Mouse (Mus musculus): ENCODE results near the gene Spata13. TPM values are rescaled to one million over a fixed set of nuclear protein-coding genes. Genes with fewer than 3 reads are reported as not detected.

Spata13 gene
- polyA plus RNA-seq, 1 experiment, result 1.2 TPM

DNA sequence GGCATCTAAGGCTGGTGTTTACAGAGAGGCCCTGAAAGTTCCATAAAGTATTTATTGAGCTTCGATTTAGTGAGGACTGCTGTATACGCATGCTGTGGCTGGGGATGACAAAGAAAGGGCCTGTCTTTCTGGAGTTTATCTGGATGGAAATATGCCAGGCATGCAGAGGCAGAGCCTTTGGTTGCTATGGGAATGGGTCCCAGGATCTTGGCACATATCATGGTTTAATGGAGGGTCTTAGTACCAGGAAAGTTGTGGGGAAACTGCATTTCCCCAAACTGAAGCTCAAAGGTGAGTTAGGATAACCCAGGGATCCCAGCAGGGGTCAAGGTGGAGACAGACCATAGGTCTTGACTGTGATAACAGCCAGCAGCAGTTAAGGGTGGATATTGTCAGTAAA is 37.7 kb downstream of the Spata13 start:
- H3K27me3 ChIP-seq (ENCODE audit: control insufficient read depth, insufficient read depth, insufficient read length), result no peaks in the 10 kb centered on the region
- H3K4me2 ChIP-seq (ENCODE audit: low read depth), result no peak overlapping the region
- no peaks in the 10 kb centered on the region for H3K79me2 ChIP-seq (ENCODE audit: control insufficient read depth, insufficient read depth)
- no peak for TF ChIP-seq TCF3 (IDR thresholded peaks at IDR 0.05; ENCODE audit: insufficient read length, low read depth)
- H3K36me3 ChIP-seq (ENCODE audit: control insufficient read depth, insufficient read depth), result no peaks in the 10 kb centered on the region
- no peak overlapping the region for H3ac ChIP-seq (ENCODE audit: control insufficient read depth, insufficient read length)
- H3K4me3 ChIP-seq, result no peak overlapping the region

DNA sequence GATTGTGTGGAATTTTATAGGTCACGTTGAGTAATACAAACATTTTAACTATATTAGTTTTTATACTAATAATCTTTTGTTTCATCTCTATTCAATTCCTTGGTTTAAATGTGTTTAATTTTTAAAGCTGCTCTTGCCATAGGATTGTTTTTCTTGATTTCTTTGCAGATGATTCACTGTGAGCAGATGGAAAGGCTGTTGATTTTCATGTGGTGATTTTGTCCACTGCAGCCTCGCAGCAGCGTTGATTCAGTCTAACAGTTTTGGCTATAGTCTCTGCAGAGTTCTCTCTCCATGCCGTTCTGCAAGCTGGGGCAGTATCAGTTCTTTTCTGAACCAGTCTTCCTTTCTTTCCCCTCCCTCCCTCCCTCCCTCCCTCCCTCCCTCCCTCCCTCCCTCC is 41.9 kb downstream of the Spata13 start:
- Histone ChIP-seq H3K27me3 (ENCODE audit: control insufficient read depth, insufficient read depth, insufficient read length) (no peaks in the 10 kb centered on the region), H3ac (ENCODE audit: control insufficient read depth, insufficient read length) (no peak overlapping the region), H3K36me3 (ENCODE audit: control insufficient read depth, insufficient read depth) (no peaks in the 10 kb centered on the region), H3K4me3 (no peak overlapping the region), H3K4me2 (ENCODE audit: low read depth) (no peak overlapping the region), H3K79me2 (ENCODE audit: control insufficient read depth, insufficient read depth) (no peaks in the 10 kb centered on the region)
- no peak for TF ChIP-seq TCF12 (IDR thresholded peaks at IDR 0.05; ENCODE audit: insufficient read depth, poor library complexity, severe bottlenecking)
- TF ChIP-seq MAX (IDR thresholded peaks at IDR 0.05; ENCODE audit: low read depth), result no peak

DNA sequence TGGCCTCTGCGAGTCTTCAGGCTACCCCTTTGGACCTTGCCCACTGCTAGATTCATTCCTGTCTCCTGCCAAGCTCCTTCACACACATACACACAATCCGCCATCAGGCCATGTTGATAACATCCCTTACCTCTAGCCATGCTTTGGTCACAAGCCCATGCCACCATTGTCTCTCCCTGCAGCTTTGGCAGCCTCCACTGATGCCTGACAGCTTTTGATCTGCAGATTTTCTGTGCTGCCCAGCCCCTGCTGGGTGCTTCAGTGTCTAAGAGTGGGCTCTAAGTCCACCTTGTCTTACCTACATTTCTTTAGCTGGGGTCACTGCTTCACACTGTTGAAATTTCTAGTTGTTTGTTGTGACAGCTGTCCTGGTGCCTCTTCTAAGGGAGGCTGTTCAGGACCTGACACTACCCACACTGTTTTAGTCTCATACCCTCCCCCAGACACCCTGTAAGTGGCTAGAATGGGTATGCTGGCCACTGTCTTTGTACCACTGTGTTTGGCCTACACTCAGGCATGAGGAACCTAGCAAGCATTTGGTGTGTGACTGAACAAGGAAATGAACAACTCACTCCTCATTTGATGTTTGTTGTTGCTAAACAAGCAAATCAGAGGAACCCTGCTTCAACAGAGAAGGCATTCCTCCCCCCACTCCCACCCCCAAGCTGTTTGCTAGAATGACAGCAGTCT is 43.0 kb downstream of the Spata13 start:
- H3K79me2 ChIP-seq (ENCODE audit: control insufficient read depth, insufficient read depth), result no peaks in the 10 kb centered on the region
- H3K4me3 ChIP-seq, result no peak overlapping the region
- H3K36me3 ChIP-seq (ENCODE audit: control insufficient read depth, insufficient read depth), result no peaks in the 10 kb centered on the region
- TF ChIP-seq TCF12 (IDR thresholded peaks at IDR 0.05; ENCODE audit: insufficient read depth, poor library complexity, severe bottlenecking), result no peak
- no peak for TF ChIP-seq E2F4 (IDR thresholded peaks at IDR 0.05; ENCODE audit: insufficient read depth)
- TF ChIP-seq USF1 (IDR thresholded peaks at IDR 0.05; ENCODE audit: low read depth), result no peak
- TF ChIP-seq MAX (IDR thresholded peaks at IDR 0.05; ENCODE audit: low read depth), result no peak
- TF ChIP-seq POLR2AphosphoS2 (IDR thresholded peaks at IDR 0.05; ENCODE audit: insufficient read length, low read depth), result no peak
- no peak for TF ChIP-seq MYOG (IDR thresholded peaks at IDR 0.05; ENCODE audit: control insufficient read depth in 1 of 3, insufficient read depth in 1 of 3, insufficient read length in 2 of 3, low read depth in 2 of 3)
- no peak for TF ChIP-seq POLR2A (IDR thresholded peaks at IDR 0.05; ENCODE audit: insufficient read length, low read depth)
- TF ChIP-seq SRF (IDR thresholded peaks at IDR 0.05; ENCODE audit: control insufficient read depth, insufficient read length, low read depth), result no peak
- no peak for TF ChIP-seq MYOD1 (IDR thresholded peaks at IDR 0.05; ENCODE audit: control insufficient read depth in 1 of 3, insufficient read length in 2 of 3, low read depth in 2 of 3)
- TF ChIP-seq REST (IDR thresholded peaks at IDR 0.05; ENCODE audit: insufficient read depth, insufficient read length), result no peak
- TF ChIP-seq CEBPB (IDR thresholded peaks at IDR 0.05; ENCODE audit: insufficient read depth, poor library complexity, severe bottlenecking), result no peak
- no peak for TF ChIP-seq TCF3 (IDR thresholded peaks at IDR 0.05; ENCODE audit: insufficient read length, low read depth)
- H3K27me3 ChIP-seq (ENCODE audit: control insufficient read depth, insufficient read depth, insufficient read length), result no peaks in the 10 kb centered on the region
- H3K4me2 ChIP-seq (ENCODE audit: low read depth), result no peak overlapping the region
- no peak overlapping the region for H3ac ChIP-seq (ENCODE audit: control insufficient read depth, insufficient read length)

DNA sequence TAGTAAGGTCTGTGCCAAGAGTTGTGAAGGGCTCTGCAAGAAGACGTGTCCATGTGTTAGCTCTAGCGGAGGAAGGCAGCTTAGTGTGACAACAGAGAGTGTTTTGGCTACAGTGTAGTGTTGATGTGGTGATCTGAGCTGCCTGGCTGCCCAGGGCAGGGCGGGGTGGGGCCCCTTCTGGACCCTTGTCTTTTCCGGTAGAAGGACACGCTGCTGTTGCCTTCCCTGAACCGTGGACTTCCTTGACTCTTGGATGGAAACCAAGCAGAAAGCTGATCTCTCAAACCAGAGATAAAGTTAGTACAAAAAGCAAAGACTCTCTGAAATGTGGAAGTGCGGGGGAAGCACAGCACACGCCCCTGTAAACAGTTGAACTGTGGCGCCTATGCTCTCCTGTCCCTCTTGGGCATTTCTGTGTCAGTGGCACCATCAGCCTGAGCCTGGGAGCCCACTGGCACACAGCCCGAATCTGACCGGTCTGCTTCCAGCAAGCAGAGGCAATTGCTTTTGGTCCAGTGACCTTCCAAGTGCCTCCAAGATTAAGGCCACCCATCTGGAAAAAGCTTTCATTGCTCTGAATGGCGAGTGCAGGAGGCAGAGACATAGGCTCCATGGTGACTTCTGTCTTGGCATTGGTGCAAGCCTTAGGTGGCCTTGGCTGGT is 48.7 kb downstream of the Spata13 start:
- no peak overlapping the region for H3ac ChIP-seq (ENCODE audit: control insufficient read depth, insufficient read length)
- H3K79me2 ChIP-seq (ENCODE audit: control insufficient read depth, insufficient read depth), result no peaks in the 10 kb centered on the region
- no peak for TF ChIP-seq TCF12 (IDR thresholded peaks at IDR 0.05; ENCODE audit: insufficient read depth, poor library complexity, severe bottlenecking)
- TF ChIP-seq USF1 (IDR thresholded peaks at IDR 0.05; ENCODE audit: low read depth), result no peak
- TF ChIP-seq REST (IDR thresholded peaks at IDR 0.05; ENCODE audit: insufficient read depth, insufficient read length), result no peak
- TF ChIP-seq MYOD1 (IDR thresholded peaks at IDR 0.05; ENCODE audit: control insufficient read depth in 1 of 3, insufficient read length in 2 of 3, low read depth in 2 of 3), result no peak
- no peak for TF ChIP-seq E2F4 (IDR thresholded peaks at IDR 0.05; ENCODE audit: insufficient read depth)
- no peak for TF ChIP-seq POLR2AphosphoS2 (IDR thresholded peaks at IDR 0.05; ENCODE audit: insufficient read length, low read depth)
- no peak for TF ChIP-seq CEBPB (IDR thresholded peaks at IDR 0.05; ENCODE audit: insufficient read depth, poor library complexity, severe bottlenecking)
- no peak for TF ChIP-seq SRF (IDR thresholded peaks at IDR 0.05; ENCODE audit: control insufficient read depth, insufficient read length, low read depth)
- TF ChIP-seq TCF3 (IDR thresholded peaks at IDR 0.05; ENCODE audit: insufficient read length, low read depth), result no peak
- no peak for TF ChIP-seq MAX (IDR thresholded peaks at IDR 0.05; ENCODE audit: low read depth)
- no peak for TF ChIP-seq MYOG (IDR thresholded peaks at IDR 0.05; ENCODE audit: control insufficient read depth in 1 of 3, insufficient read depth in 1 of 3, insufficient read length in 2 of 3, low read depth in 2 of 3)
- no peak for TF ChIP-seq POLR2A (IDR thresholded peaks at IDR 0.05; ENCODE audit: insufficient read length, low read depth)
- no peak overlapping the region for H3K4me3 ChIP-seq
- H3K36me3 ChIP-seq (ENCODE audit: control insufficient read depth, insufficient read depth), result no peaks in the 10 kb centered on the region
- H3K27me3 ChIP-seq (ENCODE audit: control insufficient read depth, insufficient read depth, insufficient read length), result peaks cover 10% of the 10 kb centered on the region
- no peak overlapping the region for H3K4me2 ChIP-seq (ENCODE audit: low read depth)

DNA sequence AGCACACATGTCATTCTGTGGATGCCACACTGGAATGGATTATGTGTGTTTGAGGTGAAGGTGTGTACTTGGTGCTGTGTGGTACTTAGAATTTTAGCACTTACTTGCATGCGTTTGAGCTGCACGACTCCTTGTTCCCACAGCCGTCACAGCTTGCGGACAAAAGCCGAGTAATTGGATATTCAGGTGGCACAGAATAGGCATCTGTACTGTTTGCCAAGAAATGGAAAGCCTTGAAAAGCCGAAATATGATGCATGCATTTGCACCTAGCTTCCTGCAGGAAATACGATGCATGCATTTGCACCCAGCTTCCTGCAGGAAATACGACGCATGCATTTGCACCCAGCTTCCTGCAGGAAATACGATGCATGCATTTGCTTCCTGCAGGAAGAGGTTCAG is 50.2 kb downstream of the Spata13 start:
- Histone ChIP-seq H3K27me3 (ENCODE audit: control insufficient read depth, insufficient read depth, insufficient read length) (peaks cover 12% of the 10 kb centered on the region), H3K4me2 (ENCODE audit: low read depth) (no peak overlapping the region), H3ac (ENCODE audit: control insufficient read depth, insufficient read length) (no peak overlapping the region), H3K79me2 (ENCODE audit: control insufficient read depth, insufficient read depth) (no peaks in the 10 kb centered on the region), H3K36me3 (ENCODE audit: control insufficient read depth, insufficient read depth) (no peaks in the 10 kb centered on the region), H3K4me3 (no peak overlapping the region)
- TF ChIP-seq USF1 (IDR thresholded peaks at IDR 0.05; ENCODE audit: low read depth) (no peak), POLR2AphosphoS2 (IDR thresholded peaks at IDR 0.05; ENCODE audit: insufficient read length, low read depth) (no peak), TCF3 (IDR thresholded peaks at IDR 0.05; ENCODE audit: insufficient read length, low read depth) (no peak), REST (IDR thresholded peaks at IDR 0.05; ENCODE audit: insufficient read depth, insufficient read length) (no peak), MYOD1 (IDR thresholded peaks at IDR 0.05; ENCODE audit: control insufficient read depth in 1 of 3, insufficient read length in 2 of 3, low read depth in 2 of 3) (no peak), MYOG (IDR thresholded peaks at IDR 0.05; ENCODE audit: control insufficient read depth in 1 of 3, insufficient read depth in 1 of 3, insufficient read length in 2 of 3, low read depth in 2 of 3) (no peak), POLR2A (IDR thresholded peaks at IDR 0.05; ENCODE audit: insufficient read length, low read depth) (no peak), TCF12 (IDR thresholded peaks at IDR 0.05; ENCODE audit: insufficient read depth, poor library complexity, severe bottlenecking) (no peak), CEBPB (IDR thresholded peaks at IDR 0.05; ENCODE audit: insufficient read depth, poor library complexity, severe bottlenecking) (no peak), E2F4 (IDR thresholded peaks at IDR 0.05; ENCODE audit: insufficient read depth) (no peak), SRF (IDR thresholded peaks at IDR 0.05; ENCODE audit: control insufficient read depth, insufficient read length, low read depth) (no peak), MAX (IDR thresholded peaks at IDR 0.05; ENCODE audit: low read depth) (no peak)
